Mouse (Mus musculus): Measurements from ENCODE around the gene Dpf3. TPM values are rescaled to one million over a fixed set of nuclear protein-coding genes. Genes with fewer than 3 reads are reported as not detected.

Gene Dpf3
- polyA plus RNA-seq, 1 experiment: 3.0 TPM

GRCm38 (mm10) chr12:83165058-83165457 is 322.5 kb downstream of the Dpf3 start:
- Histone ChIP-seq H3K9me3 (no peaks in the 10 kb centered on the region), H3K4me3 (replicated peaks) (no peak overlapping the region), H3K4me1 (peaks cover 27% of the 10 kb centered on the region), H3K36me3 (replicated peaks; ENCODE audit: low read length) (no peaks in the 10 kb centered on the region), H3K27me3 (replicated peaks) (peaks cover 26% of the 10 kb centered on the region)
- no peak for TF ChIP-seq FLI1 (IDR thresholded peaks at IDR 0.05; ENCODE audit: low read length)
- TF ChIP-seq GATA1 (IDR thresholded peaks at IDR 0.05; ENCODE audit: borderline replicate concordance, low read length): no peak

Other genes with a start within 250 kb of the Dpf3 start
- gene Dcaf4, start 32.8 kb upstream of the Dpf3 start, polyA plus RNA-seq (2012; ENCODE audit: insufficient read depth, low replicate concordance): 32.1 and 50.2 TPM in 2 replicates
- gene Zfyve1, start 109.5 kb upstream of the Dpf3 start, polyA plus RNA-seq (2012; ENCODE audit: insufficient read depth, low replicate concordance): 1.3 and 19.8 TPM in 2 replicates
- 13.4 and 56.3 TPM in 2 replicates for gene Rbm25, start 143.5 kb upstream of the Dpf3 start, polyA plus RNA-seq (2012; ENCODE audit: insufficient read depth, low replicate concordance)
- gene Psen1, start 200.4 kb upstream of the Dpf3 start, polyA plus RNA-seq (2012; ENCODE audit: insufficient read depth, low replicate concordance): 1.7 and 12.2 TPM in 2 replicates